Comparison of ENCODE assay signal across 29 mouse cellular contexts in the genomic region with DNA sequence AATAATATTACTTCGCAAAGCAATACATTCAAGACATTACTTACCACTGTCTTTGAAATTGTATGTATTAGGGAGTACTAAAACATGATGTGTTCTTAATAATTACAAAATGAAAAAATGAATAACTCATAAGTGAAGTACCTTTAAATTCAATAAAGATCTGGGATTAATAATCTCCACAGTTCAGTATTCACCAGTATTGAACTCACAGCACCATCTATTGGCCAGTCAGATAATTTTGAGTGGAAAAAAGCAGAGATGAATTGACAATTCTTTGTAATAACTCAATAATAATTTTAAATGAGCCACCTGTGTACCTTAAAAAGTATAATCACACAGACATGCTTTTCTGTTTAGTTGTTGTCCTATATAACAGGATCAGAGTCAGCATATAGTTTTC.
A peak's percentile ranks its signal among the peaks of the same experiment; 100 is the strongest.
DNase-seq lines count a peak whose midpoint lies in the region; ATAC-seq and TF ChIP-seq lines count a peak whose summit lies in the region.
"Had no signal": no experiment of that assay in that cellular context is flagged by ENCODE, and none has a peak within 500 bp of the region (broad histone marks: within the 10 kb centered on the region; RNA-seq: fewer than 3 reads in every experiment).

No protein-coding gene starts in this region.

- DNase-seq in forebrain, embryonic 14.5 days (ENCODE audit: low spot score), result peak; percentile 46
- peak in 1 of 2 experiments; percentile 25 for DNase-seq in layer of hippocampus, adult 2 months (ENCODE audit: low spot score in 2 of 2)
- DNase-seq in layer of hippocampus, adult 11-12 months (ENCODE audit: low spot score), result no peak
- DNase-seq in 3T3-L1 (ENCODE audit: low read depth, low spot score), result peak; percentile 10
- peak; percentile 3 for DNase-seq in NIH3T3 (ENCODE audit: low read depth)
- no peak for DNase-seq in cerebellum, postnatal 25 days
- DNase-seq: adrenal gland, postnatal 25 days; B cell, adult 2 months; cerebellum, adult 11 months; cerebellum, postnatal 14 days; embryo, embryonic 11 days; gastrocnemius, postnatal 36 days; heart, postnatal 36 days; kidney, adult 9 months; kidney, postnatal 36 days; layer of hippocampus, adult 9-11 months; left cerebral cortex, postnatal 4 days; lung, postnatal 4 days; right cerebral cortex, postnatal 14 days; thymus, postnatal 14 days had no signal

- H3K4me1 ChIP-seq in forebrain, embryonic 14.5 days (ENCODE audit: control insufficient read depth, insufficient read depth, low read length), result no peaks in the 10 kb centered on the region
- no peaks in the 10 kb centered on the region for H3K4me1 ChIP-seq in forebrain, embryonic 15.5 days
- H3K4me1 ChIP-seq: embryonic facial prominence, embryonic 13.5 days; heart, embryonic 15.5 days; hindbrain, embryonic 15.5 days; limb, embryonic 15.5 days; lung, embryonic 15.5 days had no signal

- no peak for ATAC-seq in forebrain, embryonic 14.5 days
- ATAC-seq in forebrain, embryonic 15.5 days (replicated peaks), result no peak
- ATAC-seq: intestine, embryonic 16.5 days had no signal

- no peaks in the 10 kb centered on the region for H3K27me3 ChIP-seq in forebrain, embryonic 14.5 days (replicated peaks; ENCODE audit: control insufficient read depth, insufficient read depth, low read length)
- no peaks in the 10 kb centered on the region for H3K27me3 ChIP-seq in forebrain, embryonic 15.5 days
- H3K27me3 ChIP-seq: embryonic facial prominence, embryonic 13.5 days; heart, embryonic 15.5 days; hindbrain, embryonic 15.5 days; limb, embryonic 15.5 days; lung, embryonic 15.5 days had no signal

- no peak overlapping the region for H3K4me3 ChIP-seq in forebrain, embryonic 14.5 days (ENCODE audit: low read depth, low read length)
- H3K4me3 ChIP-seq in forebrain, embryonic 15.5 days, result no peak overlapping the region
- no peak overlapping the region for H3K4me3 ChIP-seq in layer of hippocampus, adult 2 months
- H3K4me3 ChIP-seq: embryonic facial prominence, embryonic 13.5 days; erythroblast, embryonic 14.5 days; heart, embryonic 15.5 days; hindbrain, embryonic 15.5 days; limb, embryonic 15.5 days; lung, embryonic 15.5 days had no signal

- H3K36me3 ChIP-seq in forebrain, embryonic 14.5 days (ENCODE audit: control insufficient read depth, insufficient read depth, low read length), result no peaks in the 10 kb centered on the region
- H3K36me3 ChIP-seq in forebrain, embryonic 15.5 days, result no peaks in the 10 kb centered on the region
- H3K36me3 ChIP-seq: embryonic facial prominence, embryonic 13.5 days; heart, embryonic 15.5 days; hindbrain, embryonic 15.5 days; limb, embryonic 15.5 days; lung, embryonic 15.5 days had no signal

- H3K27ac ChIP-seq in forebrain, embryonic 14.5 days (ENCODE audit: low read depth, low read length), result no peak overlapping the region
- H3K27ac ChIP-seq in forebrain, embryonic 15.5 days (replicated peaks), result no peak overlapping the region
- no peak overlapping the region for H3K27ac ChIP-seq in layer of hippocampus, adult 2 months
- H3K27ac ChIP-seq: embryonic facial prominence, embryonic 13.5 days; heart, embryonic 15.5 days; hindbrain, embryonic 15.5 days; limb, embryonic 15.5 days; liver, embryonic 14.5 days; lung, embryonic 15.5 days had no signal

- no peak overlapping the region for H3K9ac ChIP-seq in forebrain, embryonic 14.5 days (ENCODE audit: low read length)
- H3K9ac ChIP-seq in forebrain, embryonic 15.5 days (replicated peaks), result no peak overlapping the region
- H3K9ac ChIP-seq: embryonic facial prominence, embryonic 13.5 days; heart, embryonic 15.5 days; hindbrain, embryonic 15.5 days; limb, embryonic 15.5 days; liver, embryonic 14.5 days; lung, embryonic 15.5 days had no signal

- TF ChIP-seq CTCF in layer of hippocampus, adult 2 months (conservative IDR thresholded peaks at IDR 0.05), result peak; percentile 75

- 98% methylated on average over 1 of the region's 1 CpGs for WGBS in forebrain, embryonic 14.5 days
- 94% methylated on average over 1 of the region's 1 CpGs for WGBS in forebrain, embryonic 15.5 days

- no peaks in the 10 kb centered on the region for H3K9me3 ChIP-seq in forebrain, embryonic 14.5 days (replicated peaks; ENCODE audit: control insufficient read depth, low read length)
- H3K9me3 ChIP-seq in forebrain, embryonic 15.5 days, result no peaks in the 10 kb centered on the region
- H3K9me3 ChIP-seq: embryonic facial prominence, embryonic 13.5 days; heart, embryonic 15.5 days; hindbrain, embryonic 15.5 days; limb, embryonic 15.5 days; lung, embryonic 15.5 days had no signal

- no peak overlapping the region for H3K4me2 ChIP-seq in forebrain, embryonic 14.5 days (ENCODE audit: low read length)
- no peak overlapping the region for H3K4me2 ChIP-seq in forebrain, embryonic 15.5 days (replicated peaks)
- H3K4me2 ChIP-seq: embryonic facial prominence, embryonic 13.5 days; heart, embryonic 15.5 days; hindbrain, embryonic 15.5 days; limb, embryonic 15.5 days; lung, embryonic 15.5 days had no signal

Comparison
In these comparisons a context has a peak if more than half of its experiments do, and no peak if none do; other contexts are left out.
1. DNase-seq: peak in forebrain, embryonic 14.5 days (single experiment), 3T3-L1 (single experiment) and NIH3T3 (single experiment); none in layer of hippocampus, adult 11-12 months (single experiment) and cerebellum, postnatal 25 days (0 of 2).